Mouse (Mus musculus) lung, postnatal 0 days (tissue): ENCODE results near the gene Kiz. TPM values are rescaled to one million over a fixed set of nuclear protein-coding genes. Genes with fewer than 3 reads are reported as not detected.

ENCODE experiments used
- ATAC-seq: fragments of 200-750 bp; cut with Nextera tagmentation; 2 replicates; pipeline ENCODE4 v1.8.0; 2017; ENCODE audit warnings: moderate library complexity
- DNase-seq: peaks from one replicate; pipeline ENCODE4 v3.0.0-alpha.2; 2016; ENCODE audit warnings: low spot score
- H3K27ac ChIP-seq: fragments of 300-500 bp; sonication (generic); 2 replicates; pipeline ENCODE4 v1.5.1; 2014; ENCODE audit warnings: antibody characterized with exemption, mild to moderate bottlenecking, low read length, mixed read lengths
- H3K27me3 ChIP-seq: fragments of 300-500 bp; sonication (generic); replicated peaks from 2 replicates; pipeline ENCODE4 v1.6.1; 2014; ENCODE audit warnings: low read length, mixed read lengths; ENCODE audit not compliant: insufficient read depth
- H3K36me3 ChIP-seq: fragments of 300-500 bp; sonication (generic); 2 replicates; pipeline ENCODE4 v1.6.1; 2014; ENCODE audit warnings: low read length, mixed read lengths; ENCODE audit not compliant: insufficient read depth
- H3K4me1 ChIP-seq: fragments of 300-500 bp; sonication (generic); 2 replicates; pipeline ENCODE4 v1.6.1; 2014; ENCODE audit warnings: antibody characterized with exemption, low read depth, low read length, mixed read lengths; ENCODE audit not compliant: insufficient read depth
- H3K4me2 ChIP-seq: fragments of 300-500 bp; sonication (generic); replicated peaks from 2 replicates; pipeline ENCODE4 v1.6.1; 2014; ENCODE audit warnings: low read depth, mild to moderate bottlenecking, low read length, moderate library complexity, mixed read lengths
- H3K4me3 ChIP-seq: fragments of 300-500 bp; sonication (generic); 2 replicates; pipeline ENCODE4 v1.5.1; 2014; ENCODE audit warnings: low read depth, low read length
- H3K9ac ChIP-seq: fragments of 300-500 bp; sonication (generic); replicated peaks from 2 replicates; pipeline ENCODE4 v1.6.1; 2014; ENCODE audit warnings: low read depth, mild to moderate bottlenecking
- H3K9me3 ChIP-seq: fragments of 300-500 bp; sonication (generic); 2 replicates; pipeline ENCODE4 v1.6.1; 2016; ENCODE audit warnings: low read length, mixed read lengths
- CTCF ChIP-seq: IDR thresholded peaks from 2 replicates; pipeline ENCODE4 v1.5.1; 2016; ENCODE audit warnings: antibody characterized with exemption, mild to moderate bottlenecking
- EP300 ChIP-seq: IDR thresholded peaks from 2 replicates; pipeline ENCODE4 v1.6.1; 2016; ENCODE audit warnings: antibody characterized with exemption, mild to moderate bottlenecking, control low read depth
- WGBS: fragments of 180-500 bp; shearing (Covaris S2); extraction: QIAGEN DNeasy Blood & Tissue Kit; methylation state at CpG from one replicate; pipeline ENCODE4 v1.1.7; 2014; 5-methylcytosine and 5-hydroxymethylcytosine counted together
- polyA plus RNA-seq: library from polyadenylated mRNA; unstranded; fragments of >200 nt; fragmentation: Nextera tagmentation; extraction: Ambion mirVana; gene quantifications from 2 replicates; pipeline ENCODE4 v1.2.1, GENCODE M21; 2015

The Kiz gene
- 26.6 and 30.7 TPM in 2 replicates for polyA plus RNA-seq

DNA sequence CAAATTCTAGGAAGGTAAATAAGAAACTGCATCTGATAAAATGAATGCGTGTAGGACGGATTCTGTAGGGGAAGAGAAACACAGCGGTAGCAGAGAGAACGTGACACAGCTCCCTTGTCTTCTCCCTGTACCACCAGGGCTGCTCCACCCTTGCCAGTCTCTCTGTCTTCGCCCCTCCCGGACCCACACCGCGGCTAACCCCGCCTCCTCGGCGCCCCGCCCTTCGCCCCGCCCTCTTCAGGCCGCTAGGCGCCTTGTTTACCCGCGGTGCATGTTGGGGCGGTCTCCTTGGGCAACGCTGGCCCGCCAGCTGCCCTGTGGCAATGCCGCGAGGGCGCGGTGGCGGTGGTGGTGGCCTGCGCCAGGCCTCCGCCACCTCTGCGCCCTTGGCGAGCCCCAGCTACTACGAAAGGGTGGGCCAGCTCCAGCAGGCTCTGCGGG lies at the start of gene Kiz:
TSS of gene Kiz (plus strand) at position 266 of the 441 bp plus-strand sequence.
- TF ChIP-seq CTCF: peak; percentile 58
- no peak for TF ChIP-seq EP300
- no peaks in the 10 kb centered on the region for H3K36me3 ChIP-seq
- peak; percentile 100 for ATAC-seq
- under 1% methylated on average over 26 of the region's 32 CpGs for WGBS
- peak within 1 kb of the TSS; percentile 79 for H3K9ac ChIP-seq
- no peaks in the 10 kb centered on the region for H3K27me3 ChIP-seq
- H3K9me3 ChIP-seq: no peaks in the 10 kb centered on the region
- peak within 1 kb of the TSS; percentile 88 for H3K4me2 ChIP-seq
- no peaks in the 10 kb centered on the region for H3K4me1 ChIP-seq
- H3K27ac ChIP-seq: peak within 1 kb of the TSS; percentile 80
- H3K4me3 ChIP-seq: peak within 1 kb of the TSS; percentile 91
- peak; percentile 96 for DNase-seq

DNA sequence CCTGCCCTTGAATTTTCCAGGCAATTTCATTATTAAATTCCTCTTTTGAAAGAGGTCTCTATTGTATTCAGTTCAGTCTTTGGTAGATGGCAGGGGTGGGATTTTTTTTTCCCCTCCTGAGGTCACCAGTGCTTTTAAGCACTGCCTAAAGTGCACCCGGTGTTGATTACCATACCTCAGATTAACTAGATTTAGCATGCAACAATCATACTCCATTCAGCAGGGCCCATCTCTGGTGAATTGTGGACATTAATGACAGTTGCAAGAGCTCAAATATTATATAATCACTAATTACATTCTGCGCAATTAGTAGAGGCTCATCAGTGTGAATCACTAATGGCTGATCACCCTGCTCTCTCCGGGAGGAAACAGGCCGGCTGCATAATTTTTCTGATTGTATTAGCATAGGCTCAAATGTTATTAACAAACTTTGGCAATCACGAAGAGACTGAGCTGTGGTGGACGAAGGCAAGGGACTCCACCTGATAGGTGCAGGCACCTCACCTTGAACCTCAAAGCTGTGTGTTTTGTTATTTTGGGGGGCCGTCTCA lies 45.9 kb upstream of the Kiz start:
- no peak for TF ChIP-seq EP300
- TF ChIP-seq CTCF: no peak
- H3K4me2 ChIP-seq: no peak overlapping the region
- no peak overlapping the region for H3K9ac ChIP-seq
- no peak overlapping the region for H3K4me3 ChIP-seq
- DNase-seq (no peak), ATAC-seq (no peak)
- no peak overlapping the region for H3K27ac ChIP-seq
- WGBS: 92% methylated on average over 7 of the region's 7 CpGs
- H3K9me3 ChIP-seq: no peaks in the 10 kb centered on the region
- H3K27me3 ChIP-seq: no peaks in the 10 kb centered on the region
- H3K4me1 ChIP-seq: no peaks in the 10 kb centered on the region
- no peaks in the 10 kb centered on the region for H3K36me3 ChIP-seq

DNA sequence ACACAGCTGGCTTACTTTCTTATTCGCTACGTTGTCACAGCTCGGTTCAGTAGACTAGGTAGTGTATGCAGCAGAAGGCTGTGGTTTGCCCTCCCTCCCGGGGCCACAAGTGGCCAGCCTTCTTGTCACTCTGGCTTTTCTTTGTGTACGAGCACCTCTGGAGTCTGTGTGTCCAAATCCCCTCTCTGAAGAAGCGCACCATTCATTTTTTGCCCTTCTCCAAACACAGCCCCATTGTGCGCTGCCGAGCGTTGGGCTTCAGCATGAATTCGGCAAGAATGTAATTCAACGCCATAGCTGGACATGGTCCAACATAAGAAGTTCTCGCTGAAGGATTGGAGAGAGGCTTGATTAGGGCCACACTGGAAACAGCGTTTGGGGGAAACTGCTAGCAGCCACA lies 45.0 kb upstream of the Kiz start:
- TF ChIP-seq EP300 (no peak), CTCF (no peak)
- DNase-seq (peak; percentile 50), ATAC-seq (no peak)
- WGBS: 31% methylated on average over 13 of the region's 13 CpGs
- Histone ChIP-seq H3K9me3 (no peaks in the 10 kb centered on the region), H3K4me2 (peak overlapping the region; percentile 47), H3K27ac (no peak overlapping the region), H3K36me3 (no peaks in the 10 kb centered on the region), H3K4me1 (no peaks in the 10 kb centered on the region), H3K9ac (no peak overlapping the region), H3K27me3 (no peaks in the 10 kb centered on the region), H3K4me3 (peak overlapping the region; percentile 10; the same call in 1 of the 2 replicates)

DNA sequence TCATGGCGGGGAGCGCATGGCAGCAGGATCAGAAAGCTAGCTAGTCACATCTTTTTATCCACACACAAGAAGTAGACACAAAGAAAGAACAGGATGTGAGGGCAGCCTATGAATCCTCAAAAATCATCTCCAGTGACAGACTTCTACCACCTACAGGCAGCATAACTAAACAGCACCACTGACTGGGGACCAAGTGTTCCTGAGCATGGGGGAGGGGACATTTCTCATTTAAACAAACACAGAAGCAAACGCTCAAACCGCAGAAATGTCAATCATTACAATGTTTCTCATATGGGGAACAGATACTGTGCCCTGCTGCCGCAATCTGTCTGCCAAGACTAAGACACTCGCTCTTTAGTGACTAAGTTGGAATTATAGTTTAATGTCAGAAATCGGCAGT lies 40.7 kb upstream of the Kiz start:
- H3K4me2 ChIP-seq: no peak overlapping the region
- no peak overlapping the region for H3K27ac ChIP-seq
- H3K4me1 ChIP-seq: no peaks in the 10 kb centered on the region
- WGBS: 66% methylated on average over 7 of the region's 7 CpGs
- no peak overlapping the region for H3K9ac ChIP-seq
- ATAC-seq (no peak), DNase-seq (no peak)
- H3K9me3 ChIP-seq: no peaks in the 10 kb centered on the region
- no peaks in the 10 kb centered on the region for H3K36me3 ChIP-seq
- TF ChIP-seq CTCF: peak; percentile 24; the same call in 1 of the 2 replicates
- no peak for TF ChIP-seq EP300
- H3K27me3 ChIP-seq: no peaks in the 10 kb centered on the region
- H3K4me3 ChIP-seq: no peak overlapping the region

DNA sequence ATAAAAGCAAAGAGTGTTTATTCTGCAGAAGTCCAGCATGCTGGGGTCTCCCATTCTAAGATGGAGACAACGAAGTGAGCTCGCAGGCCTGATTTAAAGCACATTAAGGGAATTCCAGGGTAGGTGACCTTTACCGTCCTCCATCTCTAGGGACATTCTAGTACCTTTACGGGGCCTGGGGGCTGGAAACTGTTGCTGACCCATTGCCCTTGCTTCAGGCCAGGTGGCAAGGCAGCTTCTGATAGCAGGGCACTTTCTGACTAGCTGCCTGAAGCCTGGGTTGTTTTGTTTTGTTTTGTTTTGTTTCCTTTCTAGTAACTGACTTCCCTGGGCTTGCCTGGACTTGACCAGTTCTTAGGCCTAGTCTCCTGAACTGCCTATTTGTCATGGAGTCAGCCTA lies 36.6 kb upstream of the Kiz start:
- Histone ChIP-seq H3K36me3 (no peaks in the 10 kb centered on the region), H3K9me3 (no peaks in the 10 kb centered on the region), H3K4me1 (no peaks in the 10 kb centered on the region), H3K4me2 (no peak overlapping the region), H3K27ac (no peak overlapping the region), H3K27me3 (no peaks in the 10 kb centered on the region), H3K9ac (no peak overlapping the region), H3K4me3 (no peak overlapping the region)
- WGBS: 85% methylated on average over 4 of the region's 4 CpGs
- TF ChIP-seq CTCF (no peak), EP300 (no peak)
- DNase-seq (no peak), ATAC-seq (no peak)

DNA sequence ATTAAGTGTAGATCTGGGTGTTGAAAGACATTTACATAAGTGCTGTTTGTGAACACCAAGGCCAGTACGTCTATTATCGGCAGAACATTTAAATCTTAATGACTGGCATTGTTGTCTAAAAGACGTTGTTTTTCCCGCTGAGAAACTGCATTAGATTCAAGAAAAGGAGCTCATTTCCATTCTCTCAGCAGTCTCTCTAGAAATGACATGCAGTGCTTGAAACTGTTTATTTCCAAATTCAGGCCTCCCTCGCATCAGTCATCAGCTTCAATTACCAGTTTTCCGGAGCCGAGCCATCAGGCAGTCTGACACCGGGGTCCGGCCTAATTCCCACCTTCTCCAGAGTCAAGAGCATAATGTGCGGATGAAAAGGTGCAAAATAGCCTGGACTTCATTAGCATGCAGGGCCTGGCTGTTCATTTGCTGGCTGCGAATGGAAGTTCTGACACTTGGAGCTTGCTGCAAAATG lies 32.1 kb upstream of the Kiz start:
- Histone ChIP-seq H3K4me1 (no peaks in the 10 kb centered on the region), H3K4me3 (no peak overlapping the region), H3K27ac (no peak overlapping the region), H3K4me2 (no peak overlapping the region), H3K9me3 (no peaks in the 10 kb centered on the region), H3K27me3 (no peaks in the 10 kb centered on the region), H3K9ac (no peak overlapping the region), H3K36me3 (no peaks in the 10 kb centered on the region)
- ATAC-seq (no peak), DNase-seq (no peak)
- no peak for TF ChIP-seq CTCF
- no peak for TF ChIP-seq EP300
- WGBS: 63% methylated on average over 11 of the region's 11 CpGs
